Mouse (Mus musculus) bone marrow macrophage, adult 2 months (primary cell): ENCODE data around the gene Xpo5. TPM values are rescaled to one million over a fixed set of nuclear protein-coding genes. Genes with fewer than 3 reads are reported as not detected.

Experiments used
- H3K27ac ChIP-seq: 2 replicates; pipeline ENCODE4 v1.5.1; 2012; ENCODE audit warnings: low read depth, low read length; ENCODE audit not compliant: insufficient read depth
- H3K4me1 ChIP-seq: 2 replicates; pipeline ENCODE4 v1.6.1; 2012; ENCODE audit warnings: low read length; ENCODE audit not compliant: control insufficient read depth, insufficient read depth
- H3K4me3 ChIP-seq: 2 replicates; pipeline ENCODE4 v1.5.1; 2012; ENCODE audit warnings: mild to moderate bottlenecking, low read length, moderate library complexity; ENCODE audit not compliant: insufficient read depth
- CTCF ChIP-seq: IDR thresholded peaks from 2 replicates; pipeline ENCODE4 v1.5.1; 2012; ENCODE audit warnings: low read depth, mild to moderate bottlenecking, low read length, moderate library complexity
- POLR2A ChIP-seq: IDR thresholded peaks from 2 replicates; pipeline ENCODE4 v1.6.1; 2012; ENCODE audit warnings: mild to moderate bottlenecking, low read depth, low read length, borderline replicate concordance
- polyA plus RNA-seq: library from polyadenylated mRNA; stranded (reverse); fragments of >200 nt; gene quantifications from 2 replicates; pipeline ENCODE4 v1.2.4, GENCODE M21; 2012; ENCODE audit not compliant: missing spikeins, insufficient read depth, insufficient read length

The Xpo5 gene
- polyA plus RNA-seq, 1 experiment, result 16.6 TPM

- Histone ChIP-seq H3K4me3 (no peak overlapping the region), H3K4me1 (peaks cover under 1% of the 10 kb centered on the region)
Measured at GRCm38 (mm10) chr17:46241471-46241870, 38.9 kb downstream of the Xpo5 start.

DNA sequence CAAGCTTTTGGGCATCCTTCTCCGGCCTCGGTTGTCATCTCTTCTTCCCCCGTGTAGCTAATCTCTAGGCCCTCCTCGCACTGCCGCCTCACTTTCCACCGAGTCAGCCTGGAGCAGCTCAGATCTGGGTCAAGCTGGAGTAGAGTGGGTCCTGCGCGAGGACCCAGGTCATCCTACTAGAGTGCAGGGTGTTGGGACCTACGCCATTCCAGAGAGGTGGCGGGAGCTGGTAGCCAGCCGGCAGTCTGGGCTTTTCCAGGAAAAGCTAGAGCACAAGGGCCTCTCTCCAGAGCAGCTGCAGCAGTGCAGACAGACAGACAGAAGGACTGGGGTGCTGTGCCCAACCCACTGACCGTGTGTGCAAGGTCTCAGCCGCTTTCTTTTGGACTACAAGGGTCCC is 39.7 kb downstream of the Xpo5 start:
- Histone ChIP-seq H3K4me1 (peaks cover 6% of the 10 kb centered on the region), H3K4me3 (no peak overlapping the region), H3K27ac (no peak overlapping the region)
- TF ChIP-seq POLR2A (no peak), CTCF (no peak)

More at GRCm38 (mm10) chr17:46241471-46241870, 38.9 kb downstream of the Xpo5 start:
- TF ChIP-seq POLR2A (no peak), CTCF (no peak)
- no peak overlapping the region for H3K27ac ChIP-seq

DNA sequence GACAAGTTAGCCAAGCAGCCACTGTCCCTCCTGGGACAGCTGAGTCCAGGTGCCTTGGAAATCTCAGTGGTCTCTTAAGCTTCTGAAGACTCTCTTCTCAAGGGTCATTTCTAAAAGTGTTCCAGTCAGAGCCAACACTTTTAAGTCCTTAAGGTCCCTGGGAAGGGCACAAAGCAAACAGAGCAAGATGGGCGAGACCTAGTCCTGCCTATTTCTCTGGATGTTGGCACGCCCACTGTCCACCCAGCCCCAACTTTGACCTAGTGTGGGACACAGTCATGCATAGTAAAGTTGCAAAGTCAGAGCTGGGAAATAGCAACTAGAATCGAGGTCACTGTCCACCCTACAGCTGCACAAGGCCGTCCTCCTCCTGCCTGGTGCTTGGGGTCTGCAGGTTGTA is 40.4 kb downstream of the Xpo5 start:
- H3K27ac ChIP-seq, result no peak overlapping the region
- no peak overlapping the region for H3K4me3 ChIP-seq
- peaks cover 6% of the 10 kb centered on the region for H3K4me1 ChIP-seq
- TF ChIP-seq POLR2A, result no peak

DNA sequence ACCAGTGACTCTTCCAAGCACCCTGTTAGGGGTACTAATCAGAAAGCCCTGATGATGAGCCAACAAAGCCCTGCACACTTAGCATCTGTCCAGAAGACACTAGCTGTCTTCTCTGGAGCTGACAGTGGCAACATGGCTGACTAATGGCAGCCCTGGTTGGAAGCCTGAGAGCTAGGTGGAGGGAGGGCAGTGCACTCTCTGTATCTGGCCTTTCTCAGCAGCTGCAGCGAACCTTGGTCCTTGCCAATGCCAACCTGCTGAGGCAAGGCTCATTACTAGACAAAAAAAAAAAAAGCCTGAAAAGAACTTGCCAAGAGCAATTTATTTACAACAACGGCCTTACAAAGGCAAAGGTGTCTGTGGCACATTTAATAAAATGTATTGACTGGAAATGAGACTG is 41.0 kb downstream of the Xpo5 start:
- no peak overlapping the region for H3K27ac ChIP-seq
- TF ChIP-seq CTCF, result no peak
- TF ChIP-seq POLR2A, result no peak

GRCm38 (mm10) chr17:46244579-46244978 is 42.0 kb downstream of the Xpo5 start:
- TF ChIP-seq CTCF (no peak), POLR2A (no peak)
- Histone ChIP-seq H3K4me3 (no peak overlapping the region), H3K27ac (no peak overlapping the region), H3K4me1 (peaks cover 9% of the 10 kb centered on the region)

More for the DNA sequence above, 41.0 kb downstream of the Xpo5 start:
- H3K4me3 ChIP-seq, result no peak overlapping the region
- peaks cover 6% of the 10 kb centered on the region for H3K4me1 ChIP-seq

- peak within 1 kb of the TSS; percentile 73 for H3K4me3 ChIP-seq
- H3K27ac ChIP-seq, result peak within 1 kb of the TSS; percentile 40
- peaks cover 9% of the 10 kb centered on the region for H3K4me1 ChIP-seq
- no peak for TF ChIP-seq CTCF
- no peak; the same call in 1 of the 2 replicates for TF ChIP-seq POLR2A
Measured at GRCm38 (mm10) chr17:46247512-46248188, 45.1 kb downstream of the Xpo5 start, which contains the start of the genes Polr1c and Yipf3. Gene Polr1c (minus strand): TSS chr17:46248054. Gene Yipf3 (plus strand): TSS chr17:46248080.

- Histone ChIP-seq H3K27ac (peak overlapping the region; percentile 40), H3K4me1 (peaks cover 9% of the 10 kb centered on the region), H3K4me3 (peak overlapping the region; percentile 73)
- no peak for TF ChIP-seq CTCF
- no peak for TF ChIP-seq POLR2A
Measured at GRCm38 (mm10) chr17:46248189-46248522, 45.6 kb downstream of the Xpo5 start.

DNA sequence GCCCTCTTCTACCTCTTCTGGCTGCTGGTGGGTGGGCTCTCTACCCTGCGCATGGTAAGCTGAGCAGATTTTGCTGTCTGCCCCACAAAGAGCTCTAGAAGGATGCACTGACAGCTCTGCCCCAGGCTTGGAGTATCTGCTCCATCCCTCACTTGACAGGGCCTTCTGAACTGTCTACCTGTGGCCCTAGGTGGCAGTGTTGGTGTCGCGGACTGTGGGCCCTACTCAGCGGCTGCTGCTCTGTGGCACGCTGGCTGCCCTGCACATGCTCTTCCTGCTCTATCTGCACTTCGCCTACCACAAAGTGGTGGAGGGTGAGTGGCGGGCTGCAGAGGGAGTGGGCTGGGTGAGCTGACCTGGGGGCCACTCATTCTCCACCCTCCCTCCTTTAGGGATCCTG is 48.6 kb downstream of the Xpo5 start:
- peaks cover 11% of the 10 kb centered on the region for H3K4me1 ChIP-seq
- no peak overlapping the region for H3K27ac ChIP-seq
- no peak overlapping the region for H3K4me3 ChIP-seq
- TF ChIP-seq POLR2A (no peak), CTCF (no peak)

DNA sequence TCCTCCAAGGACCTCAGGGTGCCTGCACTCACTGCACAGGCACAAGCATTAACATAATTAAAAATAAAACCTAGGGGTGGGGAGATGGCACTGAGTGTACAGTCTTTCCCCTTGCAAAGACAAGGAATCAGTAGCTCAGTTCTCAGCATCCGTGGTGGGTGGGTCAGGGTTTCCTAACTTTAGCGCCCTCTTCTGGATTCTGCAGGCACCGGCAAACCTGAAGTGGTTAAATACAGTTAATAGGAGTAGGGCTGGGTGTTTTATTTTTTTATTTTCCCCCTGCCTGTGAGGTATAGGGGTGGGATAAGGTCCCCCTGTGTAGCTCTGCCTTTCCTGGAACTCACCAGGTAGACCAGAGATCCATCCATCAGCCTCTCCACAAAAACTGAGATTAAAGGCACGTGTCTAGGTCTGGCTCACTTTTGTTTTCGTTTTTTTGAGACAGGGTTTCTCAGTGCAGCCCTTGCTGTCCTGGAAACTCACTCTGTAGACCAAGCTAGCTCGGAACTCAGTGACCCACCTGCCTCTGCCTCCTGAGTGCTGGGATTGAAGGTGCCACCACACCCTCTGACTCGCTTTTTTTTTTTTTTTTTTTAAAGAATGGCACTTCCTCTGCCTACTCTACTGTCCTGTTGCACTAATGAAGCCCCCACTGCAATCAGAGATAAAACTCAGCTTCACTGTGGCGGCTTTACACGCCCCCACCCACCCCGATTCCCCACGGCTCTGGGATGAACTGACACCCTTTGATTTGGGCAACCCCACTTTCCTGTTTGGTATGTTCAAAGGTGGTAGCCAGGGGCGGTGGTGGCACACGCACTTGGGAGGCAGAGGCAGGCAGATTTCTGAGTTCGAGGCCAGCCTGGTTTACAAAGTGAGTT is 50.2 kb downstream of the Xpo5 start:
- TF ChIP-seq CTCF, result peak; percentile 48
- TF ChIP-seq POLR2A, result no peak
- H3K27ac ChIP-seq, result no peak overlapping the region
- H3K4me1 ChIP-seq, result peaks cover 6% of the 10 kb centered on the region; the same call in 1 of the 2 replicates
- peak overlapping the region; percentile 60 for H3K4me3 ChIP-seq

DNA sequence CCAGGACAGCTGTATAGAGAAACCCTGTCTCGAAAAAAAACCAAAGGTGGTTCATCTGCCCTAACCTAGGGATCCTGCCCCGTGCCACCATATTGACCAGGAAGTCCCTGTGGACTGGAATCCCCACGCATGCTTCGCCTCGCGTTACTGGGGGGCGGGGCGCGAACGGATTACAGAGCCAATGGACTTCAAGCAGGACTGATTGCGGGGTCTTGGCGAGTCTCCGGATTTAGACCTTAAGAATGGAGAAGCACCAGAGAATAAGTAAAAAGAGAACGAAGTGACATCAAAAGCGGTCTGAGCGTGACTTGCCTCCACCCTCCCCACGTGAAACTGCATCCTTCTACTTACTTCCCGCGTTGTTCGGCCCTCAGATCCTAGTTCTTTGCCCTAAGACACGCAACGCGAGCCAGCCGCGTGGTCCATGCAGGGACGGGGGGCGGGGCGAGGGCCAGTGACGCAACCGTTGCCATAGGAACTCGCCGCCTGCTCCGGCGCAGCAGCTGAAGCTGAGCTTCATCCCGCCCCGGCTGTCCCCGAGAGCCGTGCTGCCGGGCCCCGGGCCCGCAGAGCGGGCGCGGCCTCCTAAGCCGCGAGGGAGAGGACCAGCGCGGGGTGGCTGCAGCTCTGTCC is 51.0 kb downstream of the Xpo5 start, which contains the start of gene Lrrc73:
Gene Lrrc73, plus strand, starts transcription at position 80 of the 633 bp plus-strand sequence.
- Histone ChIP-seq H3K4me3 (peak within 1 kb of the TSS; percentile 60), H3K27ac (no peak within 1 kb of the TSS), H3K4me1 (peaks cover 6% of the 10 kb centered on the region; the same call in 1 of the 2 replicates)
- TF ChIP-seq POLR2A (no peak), CTCF (no peak)

DNA sequence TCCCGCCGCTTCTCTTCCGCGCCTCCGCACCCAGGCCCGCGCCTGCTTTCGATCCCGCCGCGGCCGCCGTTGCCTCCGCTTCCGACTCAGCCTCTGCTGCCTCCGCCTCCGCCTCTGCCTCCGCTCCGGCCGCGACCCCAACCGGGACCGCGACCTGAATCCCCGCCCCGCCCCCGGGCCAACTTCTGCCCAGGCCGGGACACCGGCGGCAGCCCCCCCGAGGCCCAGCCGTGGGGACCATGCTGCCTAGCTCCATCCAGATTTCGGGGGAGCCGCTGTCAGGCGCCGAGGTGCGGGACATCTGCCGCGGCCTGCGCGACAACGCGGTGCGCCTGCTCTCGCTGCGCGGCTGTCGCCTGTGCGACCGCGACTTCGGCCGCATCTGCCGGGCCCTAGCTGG is 51.5 kb downstream of the Xpo5 start:
- no peak for TF ChIP-seq CTCF
- no peak for TF ChIP-seq POLR2A
- H3K4me3 ChIP-seq, result peak overlapping the region; percentile 60
- H3K4me1 ChIP-seq, result peaks cover 5% of the 10 kb centered on the region; the same call in 1 of the 2 replicates
- H3K27ac ChIP-seq, result no peak overlapping the region
